Mouse (Mus musculus): ENCODE measurements around the gene Sertad3. TPM values are rescaled to one million over a fixed set of nuclear protein-coding genes. Genes with fewer than 3 reads are reported as not detected.

Gene Sertad3
- polyA plus RNA-seq, 1 experiment = 14.1 TPM

GRCm38 (mm10) chr7:27480506-27480905, 6.9 kb downstream of the Sertad3 start:
- TF ChIP-seq CTCF (IDR thresholded peaks at IDR 0.05; ENCODE audit: borderline replicate concordance, insufficient read depth, low read length) (no peak), POLR2A (IDR thresholded peaks at IDR 0.05; ENCODE audit: low read depth, low read length) (no peak)
- Histone ChIP-seq H3K4me1 (ENCODE audit: control insufficient read depth, insufficient read depth, low read length) (peaks cover 5% of the 10 kb centered on the region), H3K27ac (ENCODE audit: insufficient read depth, low read length) (peak overlapping the region; percentile 84), H3K4me3 (ENCODE audit: insufficient read depth, low read length) (no peak overlapping the region)

- peaks cover 5% of the 10 kb centered on the region for H3K4me1 ChIP-seq (ENCODE audit: control insufficient read depth, insufficient read depth, low read length)
- TF ChIP-seq CTCF (IDR thresholded peaks at IDR 0.05; ENCODE audit: borderline replicate concordance, insufficient read depth, low read length) = no peak
- H3K4me3 ChIP-seq (ENCODE audit: insufficient read depth, low read length) = no peak overlapping the region
- peak overlapping the region; percentile 84 for H3K27ac ChIP-seq (ENCODE audit: insufficient read depth, low read length)
Measured at GRCm38 (mm10) chr7:27480927-27481626, 7.5 kb downstream of the Sertad3 start.

GRCm38 (mm10) chr7:27481627-27481969, 8.0 kb downstream of the Sertad3 start:
- peak overlapping the region; percentile 17; the same call in 1 of the 2 replicates for H3K4me3 ChIP-seq (ENCODE audit: insufficient read depth, low read length)

GRCm38 (mm10) chr7:27483860-27484259, 10.3 kb downstream of the Sertad3 start:
- H3K27ac ChIP-seq (ENCODE audit: insufficient read depth, low read length) = no peak overlapping the region
- H3K4me3 ChIP-seq (ENCODE audit: insufficient read depth, low read length) = no peak overlapping the region
- TF ChIP-seq POLR2A (IDR thresholded peaks at IDR 0.05; ENCODE audit: low read depth, low read length) (no peak), CTCF (IDR thresholded peaks at IDR 0.05; ENCODE audit: borderline replicate concordance, insufficient read depth, low read length) (no peak)
- peaks cover 6% of the 10 kb centered on the region for H3K4me1 ChIP-seq (ENCODE audit: control insufficient read depth, insufficient read depth, low read length)

More at GRCm38 (mm10) chr7:27481627-27481969, 8.0 kb downstream of the Sertad3 start:
- Histone ChIP-seq H3K27ac (ENCODE audit: insufficient read depth, low read length) (peak overlapping the region; percentile 97), H3K4me1 (ENCODE audit: control insufficient read depth, insufficient read depth, low read length) (peaks cover 5% of the 10 kb centered on the region)
- TF ChIP-seq CTCF (IDR thresholded peaks at IDR 0.05; ENCODE audit: borderline replicate concordance, insufficient read depth, low read length) (no peak), POLR2A (IDR thresholded peaks at IDR 0.05; ENCODE audit: low read depth, low read length) (peak; percentile 68)

GRCm38 (mm10) chr7:27486102-27486769, 12.7 kb downstream of the Sertad3 start:
- peaks cover 15% of the 10 kb centered on the region for H3K4me1 ChIP-seq (ENCODE audit: control insufficient read depth, insufficient read depth, low read length)

GRCm38 (mm10) chr7:27486770-27487697, 13.5 kb downstream of the Sertad3 start, which contains the start of gene Sertad1:
Gene Sertad1, plus strand, starts transcription at chr7:27486910.
- H3K4me1 ChIP-seq (ENCODE audit: control insufficient read depth, insufficient read depth, low read length) = peaks cover 16% of the 10 kb centered on the region
- H3K4me3 ChIP-seq (ENCODE audit: insufficient read depth, low read length) = peak within 1 kb of the TSS; percentile 94
- no peak for TF ChIP-seq CTCF (IDR thresholded peaks at IDR 0.05; ENCODE audit: borderline replicate concordance, insufficient read depth, low read length)
- peak; percentile 100 for TF ChIP-seq POLR2A (IDR thresholded peaks at IDR 0.05; ENCODE audit: low read depth, low read length)
- H3K27ac ChIP-seq (ENCODE audit: insufficient read depth, low read length) = peak within 1 kb of the TSS; percentile 100

More at GRCm38 (mm10) chr7:27486102-27486769, 12.7 kb downstream of the Sertad3 start:
- peak overlapping the region; percentile 42 for H3K4me3 ChIP-seq (ENCODE audit: insufficient read depth, low read length)
- TF ChIP-seq POLR2A (IDR thresholded peaks at IDR 0.05; ENCODE audit: low read depth, low read length) (no peak; the same call in 1 of the 2 replicates), CTCF (IDR thresholded peaks at IDR 0.05; ENCODE audit: borderline replicate concordance, insufficient read depth, low read length) (no peak)
- peak overlapping the region; percentile 78 for H3K27ac ChIP-seq (ENCODE audit: insufficient read depth, low read length)

GRCm38 (mm10) chr7:27487740-27488268, 14.2 kb downstream of the Sertad3 start:
- peak overlapping the region; percentile 94 for H3K4me3 ChIP-seq (ENCODE audit: insufficient read depth, low read length)
- peaks cover 16% of the 10 kb centered on the region for H3K4me1 ChIP-seq (ENCODE audit: control insufficient read depth, insufficient read depth, low read length)
- H3K27ac ChIP-seq (ENCODE audit: insufficient read depth, low read length) = peak overlapping the region; percentile 100
- TF ChIP-seq CTCF (IDR thresholded peaks at IDR 0.05; ENCODE audit: borderline replicate concordance, insufficient read depth, low read length) = no peak
- TF ChIP-seq POLR2A (IDR thresholded peaks at IDR 0.05; ENCODE audit: low read depth, low read length) = peak; percentile 67; the same call in 1 of the 2 replicates

GRCm38 (mm10) chr7:27489270-27489869, 15.8 kb downstream of the Sertad3 start:
- Histone ChIP-seq H3K27ac (ENCODE audit: insufficient read depth, low read length) (peak overlapping the region; percentile 100), H3K4me1 (ENCODE audit: control insufficient read depth, insufficient read depth, low read length) (peaks cover 16% of the 10 kb centered on the region), H3K4me3 (ENCODE audit: insufficient read depth, low read length) (peak overlapping the region; percentile 94; the same call in 1 of the 2 replicates)
- TF ChIP-seq POLR2A (IDR thresholded peaks at IDR 0.05; ENCODE audit: low read depth, low read length) (no peak), CTCF (IDR thresholded peaks at IDR 0.05; ENCODE audit: borderline replicate concordance, insufficient read depth, low read length) (no peak)

- Histone ChIP-seq H3K4me1 (ENCODE audit: control insufficient read depth, insufficient read depth, low read length) (peaks cover 16% of the 10 kb centered on the region), H3K4me3 (ENCODE audit: insufficient read depth, low read length) (no peak overlapping the region; the same call in 1 of the 2 replicates)
- TF ChIP-seq POLR2A (IDR thresholded peaks at IDR 0.05; ENCODE audit: low read depth, low read length) (no peak), CTCF (IDR thresholded peaks at IDR 0.05; ENCODE audit: borderline replicate concordance, insufficient read depth, low read length) (no peak)
Measured at GRCm38 (mm10) chr7:27490227-27490542, 16.6 kb downstream of the Sertad3 start.

More at GRCm38 (mm10) chr7:27490227-27490542, 16.6 kb downstream of the Sertad3 start:
- peak overlapping the region; percentile 96 for H3K27ac ChIP-seq (ENCODE audit: insufficient read depth, low read length)

All from embryonic fibroblast, embryonic 13.5 days (primary cell).